Mouse (Mus musculus) midbrain, embryonic 11.5 days (tissue): ENCODE data around the gene Acvr1. TPM values are rescaled to one million over a fixed set of nuclear protein-coding genes. Genes with fewer than 3 reads are reported as not detected.
A peak's percentile ranks its signal among the peaks of the same experiment; 100 is the strongest.

Experiments used
- ATAC-seq: fragments of 200-750 bp; cut with Nextera tagmentation; 2 replicates; pipeline ENCODE4 v1.8.0; 2017; ENCODE audit warnings: moderate TSS enrichment, moderate library complexity; ENCODE audit not compliant: low FRiP score
- DNase-seq: peaks from one replicate; pipeline ENCODE4 v3.0.0; 2015; ENCODE audit warnings: low spot score; ENCODE audit errors: missing footprints
- H3K27ac ChIP-seq: fragments of 300-500 bp; sonication (generic); 2 replicates; pipeline ENCODE4 v1.5.1; 2014; ENCODE audit warnings: low read depth, low read length
- H3K27me3 ChIP-seq: fragments of 300-500 bp; sonication (generic); 2 replicates; pipeline ENCODE4 v1.6.1; 2014; ENCODE audit warnings: mild to moderate bottlenecking, low read length, moderate library complexity, mixed read lengths; ENCODE audit not compliant: control insufficient read depth, insufficient read depth
- H3K36me3 ChIP-seq: fragments of 300-500 bp; sonication (generic); 2 replicates; pipeline ENCODE4 v1.6.1; 2014; ENCODE audit warnings: mild to moderate bottlenecking, low read length, moderate library complexity, mixed read lengths; ENCODE audit not compliant: control insufficient read depth, insufficient read depth
- H3K4me1 ChIP-seq: fragments of 300-500 bp; sonication (generic); 2 replicates; pipeline ENCODE4 v1.6.1; 2014; ENCODE audit warnings: low read length; ENCODE audit not compliant: control insufficient read depth, insufficient read depth
- H3K4me2 ChIP-seq: fragments of 300-500 bp; sonication (generic); 2 replicates; pipeline ENCODE4 v1.6.1; 2014; ENCODE audit warnings: mild to moderate bottlenecking, moderate library complexity
- H3K4me3 ChIP-seq: fragments of 300-500 bp; sonication (generic); 2 replicates; pipeline ENCODE4 v1.5.1; 2014; ENCODE audit warnings: low read depth, low read length
- H3K9ac ChIP-seq: fragments of 300-500 bp; sonication (generic); 2 replicates; pipeline ENCODE4 v1.6.1; 2014; ENCODE audit warnings: low read length
- H3K9me3 ChIP-seq: fragments of 300-500 bp; sonication (generic); 2 replicates; pipeline ENCODE4 v1.6.1; 2016; ENCODE audit warnings: low read length; ENCODE audit not compliant: control insufficient read depth
- WGBS: fragments of 180-500 bp; shearing (Covaris S2); extraction: QIAGEN DNeasy Blood & Tissue Kit; methylation state at CpG from one replicate; pipeline ENCODE4 v1.1.7; 2014; 5-methylcytosine and 5-hydroxymethylcytosine counted together
- polyA plus RNA-seq: library from polyadenylated mRNA; unstranded; fragments of >200 nt; fragmentation: Nextera tagmentation; extraction: Ambion mirVana; gene quantifications from 2 replicates; pipeline ENCODE4 v1.2.1, GENCODE M21; 2014

The Acvr1 gene
- polyA plus RNA-seq, 1 experiment from 2014 or later: 4.9 TPM

- WGBS: 83% methylated on average over 14 of the region's 14 CpGs
- ATAC-seq: no peak
These were observed 108.1 kb downstream of the Acvr1 start for GRCm38 (mm10) chr2:58458820-58459371.

GRCm38 (mm10) chr2:58457488-58457865, 109.5 kb downstream of the Acvr1 start:
- ATAC-seq: no peak
- WGBS: 95% methylated on average over 5 of the region's 5 CpGs

More at GRCm38 (mm10) chr2:58458820-58459371, 108.1 kb downstream of the Acvr1 start:
- no peak overlapping the region for H3K4me2 ChIP-seq
- no peak overlapping the region for H3K9ac ChIP-seq
- peaks cover 3% of the 10 kb centered on the region; the same call in 1 of the 2 replicates for H3K36me3 ChIP-seq
- H3K4me3 ChIP-seq: no peak overlapping the region
- H3K27me3 ChIP-seq: no peaks in the 10 kb centered on the region
- no peaks in the 10 kb centered on the region for H3K9me3 ChIP-seq
- DNase-seq: no peak
- no peaks in the 10 kb centered on the region for H3K4me1 ChIP-seq
- no peak overlapping the region for H3K27ac ChIP-seq

GRCm38 (mm10) chr2:58456843-58457487, 110.0 kb downstream of the Acvr1 start:
- no peaks in the 10 kb centered on the region for H3K4me1 ChIP-seq
- no peak overlapping the region for H3K4me3 ChIP-seq
- no peak overlapping the region for H3K4me2 ChIP-seq
- ATAC-seq (no peak), DNase-seq (peak; percentile 66)
- H3K9ac ChIP-seq: no peak overlapping the region
- H3K9me3 ChIP-seq: no peaks in the 10 kb centered on the region
- H3K27ac ChIP-seq: no peak overlapping the region
- WGBS: 92% methylated on average over 8 of the region's 8 CpGs
- peaks cover 3% of the 10 kb centered on the region; the same call in 1 of the 2 replicates for H3K36me3 ChIP-seq
- H3K27me3 ChIP-seq: no peaks in the 10 kb centered on the region

More at GRCm38 (mm10) chr2:58457488-58457865, 109.5 kb downstream of the Acvr1 start:
- Histone ChIP-seq H3K4me3 (no peak overlapping the region), H3K27ac (no peak overlapping the region), H3K4me2 (no peak overlapping the region), H3K27me3 (no peaks in the 10 kb centered on the region), H3K9me3 (no peaks in the 10 kb centered on the region), H3K9ac (no peak overlapping the region), H3K36me3 (peaks cover 3% of the 10 kb centered on the region; the same call in 1 of the 2 replicates), H3K4me1 (no peaks in the 10 kb centered on the region)
- DNase-seq: peak; percentile 61

GRCm38 (mm10) chr2:58454095-58454865, 112.7 kb downstream of the Acvr1 start:
- ATAC-seq (no peak), DNase-seq (peak; percentile 67)
- WGBS: 88% methylated on average over 16 of the region's 16 CpGs

GRCm38 (mm10) chr2:58447001-58447400, 120.0 kb downstream of the Acvr1 start:
- Histone ChIP-seq H3K27me3 (no peaks in the 10 kb centered on the region), H3K9ac (no peak overlapping the region), H3K4me2 (no peak overlapping the region), H3K27ac (no peak overlapping the region), H3K36me3 (peaks cover 2% of the 10 kb centered on the region; the same call in 1 of the 2 replicates), H3K4me1 (no peaks in the 10 kb centered on the region), H3K4me3 (no peak overlapping the region), H3K9me3 (no peaks in the 10 kb centered on the region)
- ATAC-seq (no peak), DNase-seq (peak; percentile 75)
- 91% methylated on average over 15 of the region's 15 CpGs for WGBS

More at GRCm38 (mm10) chr2:58454095-58454865, 112.7 kb downstream of the Acvr1 start:
- H3K4me3 ChIP-seq: no peak overlapping the region
- no peak overlapping the region for H3K9ac ChIP-seq
- no peaks in the 10 kb centered on the region for H3K9me3 ChIP-seq
- H3K4me2 ChIP-seq: no peak overlapping the region
- H3K4me1 ChIP-seq: no peaks in the 10 kb centered on the region
- H3K27ac ChIP-seq: no peak overlapping the region
- peaks cover 3% of the 10 kb centered on the region; the same call in 1 of the 2 replicates for H3K36me3 ChIP-seq
- H3K27me3 ChIP-seq: no peaks in the 10 kb centered on the region

GRCm38 (mm10) chr2:58443163-58443562, 123.8 kb downstream of the Acvr1 start:
- 81% methylated on average over 4 of the region's 4 CpGs for whole genome bisulfite sequencing
- Histone ChIP-seq H3K4me2 (no peak overlapping the region), H3K9me3 (no peaks in the 10 kb centered on the region), H3K27me3 (no peaks in the 10 kb centered on the region), H3K27ac (no peak overlapping the region), H3K9ac (no peak overlapping the region), H3K4me1 (no peaks in the 10 kb centered on the region), H3K36me3 (peaks cover 2% of the 10 kb centered on the region; the same call in 1 of the 2 replicates), H3K4me3 (no peak overlapping the region)
- peak; percentile 37 for DNase-seq
- ATAC-seq: no peak

- no peaks in the 10 kb centered on the region for H3K9me3 ChIP-seq
- no peaks in the 10 kb centered on the region for H3K36me3 ChIP-seq
- H3K27ac ChIP-seq: no peak overlapping the region
- WGBS: 88% methylated on average over 3 of the region's 3 CpGs
- DNase-seq (no peak), ATAC-seq (no peak)
- no peak overlapping the region for H3K4me3 ChIP-seq
- H3K27me3 ChIP-seq: no peaks in the 10 kb centered on the region
- H3K4me1 ChIP-seq: no peaks in the 10 kb centered on the region
- H3K4me2 ChIP-seq: no peak overlapping the region
- no peak overlapping the region for H3K9ac ChIP-seq
These were observed 130.0 kb downstream of the Acvr1 start for GRCm38 (mm10) chr2:58436911-58437310.

GRCm38 (mm10) chr2:58435507-58435906, 131.4 kb downstream of the Acvr1 start:
- DNase-seq (no peak), ATAC-seq (no peak)
- H3K4me1 ChIP-seq: no peaks in the 10 kb centered on the region
- no peak overlapping the region for H3K9ac ChIP-seq
- no peak overlapping the region for H3K4me2 ChIP-seq
- 94% methylated on average over 13 of the region's 13 CpGs for WGBS
- no peaks in the 10 kb centered on the region for H3K27me3 ChIP-seq
- H3K4me3 ChIP-seq: no peak overlapping the region
- no peaks in the 10 kb centered on the region for H3K36me3 ChIP-seq
- no peak overlapping the region for H3K27ac ChIP-seq
- no peaks in the 10 kb centered on the region for H3K9me3 ChIP-seq

- DNase-seq: no peak
- Histone ChIP-seq H3K9ac (no peak overlapping the region), H3K36me3 (no peaks in the 10 kb centered on the region), H3K27ac (no peak overlapping the region), H3K4me2 (no peak overlapping the region), H3K27me3 (no peaks in the 10 kb centered on the region), H3K9me3 (no peaks in the 10 kb centered on the region), H3K4me1 (no peaks in the 10 kb centered on the region), H3K4me3 (no peak overlapping the region)
- 96% methylated on average over 2 of the region's 2 CpGs for WGBS
- ATAC-seq: no peak
These were observed 132.5 kb downstream of the Acvr1 start for GRCm38 (mm10) chr2:58434438-58434837.
